Mouse (Mus musculus) urinary bladder, postnatal 10 days (tissue): ENCODE measurements around the gene Piga.

ENCODE experiments used
- DNase-seq: peaks from one replicate; pipeline ENCODE4 v3.0.0; 2022; ENCODE audit warnings: low spot score

The Piga gene

GRCm38 (mm10) chrX:164419471-164419939 is at the start of gene Piga:
TSS of gene Piga (plus strand) at chrX:164419787.
- peak; percentile 44 for DNase-seq

- no peak for DNase-seq
Measured at GRCm38 (mm10) chrX:164370576-164370975, 49.0 kb upstream of the Piga start.

GRCm38 (mm10) chrX:164373081-164373480 is 46.5 kb upstream of the Piga start, which contains the start of gene Vegfd:
TSS of gene Vegfd (plus strand) at chrX:164373378.
- no peak for DNase-seq

- DNase-seq: no peak
Measured at GRCm38 (mm10) chrX:164374586-164374985, 45.0 kb upstream of the Piga start.

GRCm38 (mm10) chrX:164379721-164380120 is 39.9 kb upstream of the Piga start:
- DNase-seq: no peak

GRCm38 (mm10) chrX:164381618-164382408 is 37.8 kb upstream of the Piga start:
- DNase-seq: peak; percentile 22

GRCm38 (mm10) chrX:164394091-164394490 is 25.5 kb upstream of the Piga start:
- no peak for DNase-seq

- DNase-seq: no peak
Measured at GRCm38 (mm10) chrX:164398456-164398855, 21.1 kb upstream of the Piga start.

- no peak for DNase-seq
Measured at GRCm38 (mm10) chrX:164405080-164405649, 14.4 kb upstream of the Piga start.

GRCm38 (mm10) chrX:164406133-164407022 is 13.2 kb upstream of the Piga start:
- no peak for DNase-seq

- no peak for DNase-seq
Measured at GRCm38 (mm10) chrX:164408301-164408927, 11.2 kb upstream of the Piga start.

GRCm38 (mm10) chrX:164410562-164410961 is 9.0 kb upstream of the Piga start:
- DNase-seq: no peak

GRCm38 (mm10) chrX:164416803-164417202 is 2.8 kb upstream of the Piga start:
- DNase-seq: no peak

- DNase-seq: no peak
Measured at GRCm38 (mm10) chrX:164418008-164418407, 1.6 kb upstream of the Piga start.

GRCm38 (mm10) chrX:164419955-164420354 is 368 bp downstream of the Piga start:
- DNase-seq: no peak

- DNase-seq: no peak
Measured at GRCm38 (mm10) chrX:164420518-164420917, 931 bp downstream of the Piga start.

GRCm38 (mm10) chrX:164424821-164425220 is 5.2 kb downstream of the Piga start:
- no peak for DNase-seq

GRCm38 (mm10) chrX:164427295-164427694 is 7.7 kb downstream of the Piga start:
- DNase-seq: no peak

- no peak for DNase-seq
Measured at GRCm38 (mm10) chrX:164428224-164428623, 8.6 kb downstream of the Piga start.

- no peak for DNase-seq
Measured at GRCm38 (mm10) chrX:164430621-164431020, 11.0 kb downstream of the Piga start.

GRCm38 (mm10) chrX:164431133-164431532 is 11.5 kb downstream of the Piga start:
- DNase-seq: no peak

GRCm38 (mm10) chrX:164431541-164431940 is 12.0 kb downstream of the Piga start:
- DNase-seq: no peak
